Mouse (Mus musculus) stomach, postnatal 0 days (tissue): Measurements from ENCODE around the gene AI467606.

Source experiments
- CTCF ChIP-seq: IDR thresholded peaks from 2 replicates; pipeline ENCODE4 v1.5.1; 2016; ENCODE audit warnings: antibody characterized with exemption, low read depth, mild to moderate bottlenecking, moderate library complexity
- EP300 ChIP-seq: optimal IDR thresholded peaks from 2 replicates; pipeline ENCODE3; 2016; ENCODE audit warnings: antibody characterized with exemption

DNA sequence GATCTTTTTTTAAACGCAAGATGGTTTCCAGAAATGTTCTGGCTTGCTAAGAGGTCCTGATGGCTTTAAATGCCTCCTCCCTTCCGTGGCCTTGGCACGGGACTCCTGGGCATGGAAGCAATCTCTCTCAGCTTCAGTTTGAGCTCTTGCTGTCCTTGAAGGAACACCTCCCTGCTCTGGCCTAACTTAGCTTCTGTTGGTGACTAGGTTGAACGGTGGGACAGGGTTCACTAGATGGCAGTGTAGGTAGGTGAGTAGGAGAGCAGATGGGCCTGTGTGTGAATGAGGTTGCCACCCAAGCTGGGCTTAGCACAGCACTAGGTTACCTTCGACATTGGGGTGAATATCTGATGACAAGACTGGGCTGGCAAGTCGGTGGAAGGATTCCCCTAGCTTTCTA lies 12.8 kb downstream of the AI467606 start:
- peak; percentile 24; the same call in 1 of the 2 replicates for TF ChIP-seq CTCF
- TF ChIP-seq EP300, result no peak
